Mouse (Mus musculus) liver, adult 2 months (tissue): ENCODE results near the gene Btbd3.

Experiments
- CTCF ChIP-seq: fragments of 200-500 bp; IDR thresholded peaks from 2 replicates; pipeline ENCODE4 v1.5.1; 2011; ENCODE audit warnings: low read depth, low read length, control low read depth
- POLR2A ChIP-seq: fragments of 200-500 bp; IDR thresholded peaks from 2 replicates; pipeline ENCODE4 v1.6.1; 2011; ENCODE audit warnings: low read length, control low read depth; ENCODE audit not compliant: insufficient read depth; ENCODE audit errors: extremely low read depth

- TF ChIP-seq CTCF (no peak), POLR2A (no peak)
Observed at GRCm38 (mm10) chr2:138278853-138279640, 22.7 kb downstream of the Btbd3 start.
